Mouse (Mus musculus): Measurements from ENCODE around the gene Fahd2a. TPM values are rescaled to one million over a fixed set of nuclear protein-coding genes. Genes with fewer than 3 reads are reported as not detected.
A peak's percentile ranks its signal among the peaks of the same experiment; 100 is the strongest.

Gene Fahd2a
- total RNA-seq (2021) = 10 to 100 TPM; 19.8 to 21.6 TPM
- long read RNA-seq, experiment 1, transcript Fahd2a-201 (8 exons, 1,211 nt) = major isoform, 13 of 18 reads
- long read RNA-seq, experiment 1, partial matches to known transcripts = 0 of 18 reads
- long read RNA-seq, experiment 1, other reads (novel, unspliced or antisense) = 5 of 18 reads
- long read RNA-seq, experiment 2, transcript Fahd2a-201 (8 exons, 1,211 nt) = major isoform, 8 of 15 reads
- long read RNA-seq, experiment 2, partial matches to known transcripts = 2 of 15 reads
- long read RNA-seq, experiment 2, other reads (novel, unspliced or antisense) = 5 of 15 reads

DNA sequence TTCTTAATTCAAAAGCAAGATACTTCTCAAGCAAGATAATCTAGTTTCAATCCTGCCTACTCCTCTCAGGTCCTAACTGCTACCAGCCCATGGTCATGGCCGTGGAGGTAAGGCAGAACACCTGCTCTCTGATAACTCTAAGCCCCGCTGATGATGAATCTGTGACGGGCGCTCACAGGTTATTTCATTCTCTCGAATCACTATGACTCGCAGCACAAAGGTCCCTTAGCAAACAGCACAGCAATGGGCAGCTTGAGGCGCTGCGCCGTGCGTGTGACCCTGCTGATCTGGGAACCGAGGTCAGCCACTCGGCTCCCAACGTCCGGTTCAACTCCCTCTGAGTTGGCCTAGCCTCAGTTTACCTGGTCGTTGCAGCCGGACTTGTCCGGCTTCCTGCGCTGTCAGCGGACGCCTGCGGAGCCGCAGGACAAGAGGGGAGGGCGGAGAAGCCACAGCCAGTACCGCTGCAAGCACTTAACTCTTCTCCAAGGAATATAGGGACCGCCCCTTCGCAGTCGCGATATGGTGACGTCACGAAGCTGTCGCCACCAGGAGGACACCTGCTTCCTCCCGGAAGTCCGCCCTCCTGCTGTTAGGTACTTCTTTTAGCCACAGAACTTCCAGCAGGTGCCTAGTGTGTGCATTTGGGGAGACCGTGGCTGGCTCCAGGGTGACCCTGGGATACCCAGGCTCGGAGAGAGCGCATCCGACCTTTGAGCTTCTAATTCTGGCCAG is at the start of gene Fahd2a:
Gene Fahd2a (minus strand): TSS at position 511 of the 735 bp plus-strand sequence.
- peak within 1 kb of the TSS; percentile 86 for H3K27ac ChIP-seq
- peak within 1 kb of the TSS; percentile 77 for H3K4me3 ChIP-seq
- peak; percentile 92 to 93 for DNase-seq (ENCODE audit: low spot score in 2 of 2)
- peak; percentile 36; the same call in 1 of the 2 replicates for TF ChIP-seq CTCF (conservative IDR thresholded peaks at IDR 0.05)

DNA sequence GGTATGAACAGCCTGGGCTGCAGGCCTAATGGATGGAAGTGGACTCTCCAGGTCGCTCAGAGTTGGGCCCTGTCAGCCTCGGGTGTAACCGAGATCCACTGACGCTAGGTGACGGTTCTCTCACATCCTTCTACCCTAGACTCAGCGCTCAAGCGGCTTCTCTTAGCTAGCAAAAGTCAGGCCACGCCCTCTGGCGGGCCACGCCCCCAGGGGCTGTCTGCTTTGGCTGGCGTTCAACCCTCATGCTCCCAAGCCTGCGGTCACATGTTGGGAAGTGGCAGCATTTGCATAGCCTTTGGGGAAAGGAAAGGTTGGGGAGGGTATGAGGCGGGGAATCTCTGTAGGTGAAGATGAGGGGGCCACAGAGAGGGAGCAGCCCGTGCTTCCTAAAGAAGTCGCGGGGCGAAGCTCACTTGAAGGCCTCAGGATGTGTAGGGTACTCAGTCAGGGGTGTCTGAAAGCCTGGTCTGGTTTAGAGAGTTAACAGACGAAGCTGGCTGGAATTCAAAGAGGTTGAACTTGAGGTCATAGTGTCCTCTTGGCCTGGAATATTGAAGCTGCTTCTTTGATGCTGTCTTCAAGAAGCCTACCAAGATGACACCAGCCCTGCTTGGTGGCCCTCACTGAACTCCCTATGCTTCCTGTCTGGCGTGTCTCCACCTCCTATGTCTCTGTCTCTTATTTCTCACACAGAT is 40.3 kb upstream of the Fahd2a start:
- no peak for TF ChIP-seq CTCF (conservative IDR thresholded peaks at IDR 0.05)
- DNase-seq (ENCODE audit: low spot score in 2 of 2) = no peak
- no peak overlapping the region for H3K4me3 ChIP-seq
- H3K27ac ChIP-seq = no peak overlapping the region

DNA sequence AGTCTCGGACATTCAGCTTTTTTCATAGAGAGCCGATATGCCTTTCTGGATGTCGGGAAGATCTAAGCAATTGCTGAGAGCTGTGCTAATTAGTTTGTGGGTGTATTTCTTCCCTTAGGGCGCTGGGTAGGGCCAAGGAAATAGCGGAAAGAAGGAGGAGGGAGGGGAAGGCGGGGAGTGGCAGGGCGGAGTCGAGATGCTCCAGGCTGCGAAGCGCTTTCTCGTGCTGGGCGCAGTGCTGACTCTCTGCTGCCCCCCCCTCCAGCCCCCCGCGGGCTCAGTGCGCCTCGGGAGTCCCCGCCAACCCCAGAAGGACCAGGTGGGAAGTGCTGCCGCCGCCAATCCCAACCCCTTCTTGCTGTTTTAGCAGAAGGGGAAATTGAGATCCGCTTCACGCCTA is 38.6 kb upstream of the Fahd2a start:
- H3K4me3 ChIP-seq = peak overlapping the region; percentile 53
- DNase-seq (ENCODE audit: low spot score in 2 of 2) = no peak
- H3K27ac ChIP-seq = 0 out of 2 replicates have a peak overlapping the region, but pooled peaks have one; percentile 18
- TF ChIP-seq CTCF (conservative IDR thresholded peaks at IDR 0.05) = no peak

DNA sequence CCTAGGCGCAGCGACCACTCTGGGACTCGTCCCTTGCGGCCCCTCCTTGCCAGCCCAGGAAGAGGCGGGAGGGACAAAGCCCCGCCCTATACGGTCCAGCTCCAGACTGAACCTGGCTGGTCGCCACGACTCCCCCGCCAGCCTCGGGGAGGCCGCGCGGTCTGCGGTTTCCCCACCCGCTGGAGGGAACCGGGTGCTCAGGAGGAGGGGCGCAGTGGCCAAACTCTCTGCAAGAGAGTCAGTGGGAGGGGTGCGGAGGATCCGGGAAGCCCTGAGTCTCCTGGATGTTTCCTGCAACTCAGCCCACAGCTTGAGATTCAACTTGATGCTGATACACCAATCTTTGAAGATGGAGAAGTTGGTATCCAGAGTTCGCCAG is 38.2 kb upstream of the Fahd2a start:
- peak in 1 of 2 experiments; percentile 34 for DNase-seq (ENCODE audit: low spot score in 2 of 2)
- TF ChIP-seq CTCF (conservative IDR thresholded peaks at IDR 0.05) = no peak
- Histone ChIP-seq H3K4me3 (peak overlapping the region; percentile 53), H3K27ac (0 out of 2 replicates have a peak overlapping the region, but pooled peaks have one; percentile 18)

GRCm38 (mm10) chr2:127481841-127482532 is 37.6 kb upstream of the Fahd2a start:
- Histone ChIP-seq H3K4me3 (peak overlapping the region; percentile 53), H3K27ac (0 out of 2 replicates have a peak overlapping the region, but pooled peaks have one; percentile 1)
- no peak for DNase-seq (ENCODE audit: low spot score in 2 of 2)
- TF ChIP-seq CTCF (conservative IDR thresholded peaks at IDR 0.05) = no peak

- Histone ChIP-seq H3K27ac (no peak overlapping the region), H3K4me3 (no peak overlapping the region)
- no peak for TF ChIP-seq CTCF (conservative IDR thresholded peaks at IDR 0.05)
- DNase-seq (ENCODE audit: low spot score in 2 of 2) = no peak
Measured at GRCm38 (mm10) chr2:127479763-127480162, 35.4 kb upstream of the Fahd2a start.

- TF ChIP-seq CTCF (conservative IDR thresholded peaks at IDR 0.05) = no peak
- Histone ChIP-seq H3K4me3 (no peak overlapping the region), H3K27ac (no peak overlapping the region)
- no peak for DNase-seq (ENCODE audit: low spot score in 2 of 2)
Measured at GRCm38 (mm10) chr2:127479210-127479609, 34.8 kb upstream of the Fahd2a start.

DNA sequence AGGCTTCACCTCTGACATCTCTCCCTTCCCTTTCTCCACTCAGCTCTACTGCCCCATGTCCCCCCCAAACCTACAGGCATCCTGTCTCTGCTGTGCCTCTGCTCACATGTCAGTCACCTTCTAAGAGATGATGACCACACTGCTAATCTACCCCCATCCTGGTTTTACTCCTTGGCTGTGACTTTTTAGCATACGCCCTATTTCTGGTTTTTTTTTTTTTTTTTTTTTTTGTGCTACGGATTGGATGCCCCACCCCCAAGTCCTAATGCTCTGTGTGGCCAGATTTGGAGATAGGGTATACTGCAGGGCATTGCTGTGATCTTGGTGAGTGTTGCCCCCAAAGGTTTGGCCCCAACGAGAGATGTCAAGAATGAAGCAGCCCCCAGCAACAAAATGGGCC is 27.9 kb upstream of the Fahd2a start:
- no peak for TF ChIP-seq CTCF (conservative IDR thresholded peaks at IDR 0.05)
- Histone ChIP-seq H3K27ac (no peak overlapping the region), H3K4me3 (no peak overlapping the region)
- DNase-seq (ENCODE audit: low spot score in 2 of 2) = no peak

DNA sequence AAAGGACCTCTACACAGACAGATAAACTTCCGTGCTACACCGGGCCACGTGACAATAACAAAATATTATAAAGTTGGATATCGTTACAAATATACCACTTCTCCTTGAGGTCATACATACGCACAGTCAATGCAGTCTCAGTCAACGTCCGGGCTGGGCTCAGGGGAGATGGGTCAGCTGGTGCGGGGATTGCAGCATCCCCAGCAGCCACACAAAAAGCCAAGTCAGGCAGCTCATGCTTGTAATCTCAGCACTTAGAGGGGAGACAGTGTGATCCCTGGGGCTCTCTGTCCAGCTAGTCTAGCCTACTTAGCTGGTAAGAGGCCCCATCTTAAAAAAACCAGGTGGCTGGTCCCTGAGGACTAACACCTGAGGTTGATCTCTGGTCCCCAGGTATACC is 26.9 kb upstream of the Fahd2a start:
- Histone ChIP-seq H3K4me3 (no peak overlapping the region), H3K27ac (no peak overlapping the region)
- no peak for TF ChIP-seq CTCF (conservative IDR thresholded peaks at IDR 0.05)
- no peak for DNase-seq (ENCODE audit: low spot score in 2 of 2)

DNA sequence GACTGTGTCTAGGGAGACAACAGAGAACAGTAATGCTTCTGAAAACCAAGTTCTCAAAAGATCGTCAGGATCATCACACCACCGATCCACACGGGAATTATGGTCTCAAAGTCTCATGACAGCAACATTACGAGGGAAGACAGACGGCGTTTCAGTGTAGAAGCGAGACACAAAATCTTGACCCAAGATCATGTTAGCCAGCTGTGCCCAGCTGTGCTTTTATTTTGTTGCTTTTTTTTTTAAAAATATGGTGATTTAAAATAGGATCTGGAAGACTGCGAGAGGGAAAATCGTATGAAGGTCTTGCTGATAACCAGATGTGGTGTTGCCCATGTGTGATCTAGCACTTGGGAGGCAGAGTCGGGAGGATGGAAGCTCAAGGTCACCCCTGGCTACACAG is 26.3 kb upstream of the Fahd2a start:
- DNase-seq (ENCODE audit: low spot score in 2 of 2) = no peak
- H3K27ac ChIP-seq = no peak overlapping the region
- no peak for TF ChIP-seq CTCF (conservative IDR thresholded peaks at IDR 0.05)
- no peak overlapping the region for H3K4me3 ChIP-seq

DNA sequence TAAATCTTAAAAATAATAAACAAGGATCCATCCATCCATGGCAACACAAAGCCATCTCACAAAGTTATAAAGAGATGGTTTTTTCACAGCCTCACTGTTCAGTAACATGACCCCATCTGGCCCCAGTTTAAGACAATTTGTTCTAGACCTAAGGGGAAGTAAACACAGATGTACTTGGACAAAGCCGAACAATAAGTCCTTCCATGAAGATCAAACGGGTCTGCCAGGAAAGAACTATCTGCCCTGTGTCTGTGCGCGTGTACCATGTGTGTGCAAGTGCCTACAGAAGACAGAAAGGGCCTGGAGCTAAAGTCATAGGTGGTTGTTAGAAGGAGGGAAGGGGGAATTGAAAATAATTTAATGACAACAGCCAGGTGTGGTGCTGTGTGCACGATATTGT is 25.8 kb upstream of the Fahd2a start:
- Histone ChIP-seq H3K4me3 (no peak overlapping the region), H3K27ac (no peak overlapping the region)
- no peak for DNase-seq (ENCODE audit: low spot score in 2 of 2)
- TF ChIP-seq CTCF (conservative IDR thresholded peaks at IDR 0.05) = no peak

DNA sequence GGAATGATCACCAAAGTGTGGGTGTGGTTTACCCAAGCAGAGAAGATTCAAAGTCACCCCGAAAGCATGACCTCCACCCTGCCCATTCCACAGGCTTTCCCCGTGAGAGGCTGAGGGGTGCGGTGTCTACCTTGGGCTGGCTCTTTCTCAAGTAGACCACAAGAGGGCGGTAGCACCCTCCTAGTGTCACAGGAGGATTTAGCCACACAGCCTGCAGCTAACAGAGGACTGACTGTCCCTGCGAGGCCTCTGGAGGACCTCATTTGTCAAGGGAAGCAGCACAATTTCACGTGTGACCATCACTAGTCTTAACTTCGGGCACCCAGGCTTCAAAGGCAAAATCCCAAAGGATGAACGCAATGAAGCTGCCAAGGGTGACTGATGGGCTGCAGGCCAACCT is 17.9 kb upstream of the Fahd2a start:
- peak; percentile 95 for TF ChIP-seq CTCF (conservative IDR thresholded peaks at IDR 0.05)
- Histone ChIP-seq H3K4me3 (no peak overlapping the region), H3K27ac (no peak overlapping the region)
- DNase-seq (ENCODE audit: low spot score in 2 of 2) = peak; percentile 41 to 78

DNA sequence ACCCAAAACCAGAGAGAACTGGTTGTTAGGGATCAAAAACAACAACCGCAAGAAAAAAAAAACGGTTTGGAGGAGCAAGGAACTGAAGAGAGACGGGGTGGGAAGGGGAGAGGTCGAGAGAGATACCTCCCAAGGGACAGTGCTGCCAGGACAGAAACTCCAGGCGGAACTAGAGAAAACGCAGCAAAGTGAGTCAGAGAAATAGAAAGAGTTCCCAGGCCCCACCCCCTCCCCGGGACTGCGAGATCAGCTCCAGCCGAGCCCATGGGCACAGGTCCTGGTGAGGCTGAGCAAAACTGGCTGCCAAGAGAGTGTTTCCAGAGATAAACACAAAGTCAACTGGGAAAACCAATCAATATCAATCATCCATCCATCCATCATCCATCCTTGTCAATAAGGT is 17.0 kb upstream of the Fahd2a start:
- Histone ChIP-seq H3K4me3 (no peak overlapping the region), H3K27ac (no peak overlapping the region)
- TF ChIP-seq CTCF (conservative IDR thresholded peaks at IDR 0.05) = no peak
- no peak for DNase-seq (ENCODE audit: low spot score in 2 of 2)
